Mouse (Mus musculus) hindbrain, embryonic 16.5 days (tissue): ENCODE data around the gene Cd300lg. TPM values are rescaled to one million over a fixed set of nuclear protein-coding genes. Genes with fewer than 3 reads are reported as not detected.

Source experiments
- ATAC-seq: fragments of 200-750 bp; cut with Nextera tagmentation; 2 replicates; pipeline ENCODE4 v1.8.0; 2017; ENCODE audit warnings: moderate TSS enrichment, moderate library complexity
- H3K27ac ChIP-seq: fragments of 300-500 bp; sonication (generic); 2 replicates; pipeline ENCODE4 v1.5.1; 2014; ENCODE audit warnings: low read depth, mild to moderate bottlenecking, control low read depth, low read length, moderate library complexity
- H3K27me3 ChIP-seq: fragments of 300-500 bp; sonication (generic); replicated peaks from 2 replicates; pipeline ENCODE4 v1.6.1; 2014; ENCODE audit warnings: low read length; ENCODE audit not compliant: control insufficient read depth, insufficient read depth
- H3K36me3 ChIP-seq: fragments of 300-500 bp; sonication (generic); 2 replicates; pipeline ENCODE4 v1.6.1; 2014; ENCODE audit warnings: mild to moderate bottlenecking, low read length, moderate library complexity, mixed read lengths; ENCODE audit not compliant: control insufficient read depth, insufficient read depth
- H3K4me1 ChIP-seq: fragments of 300-500 bp; sonication (generic); 2 replicates; pipeline ENCODE4 v1.6.1; 2014; ENCODE audit warnings: low read depth, low read length; ENCODE audit not compliant: control insufficient read depth, insufficient read depth
- H3K4me2 ChIP-seq: fragments of 300-500 bp; sonication (generic); 2 replicates; pipeline ENCODE4 v1.6.1; 2014; ENCODE audit warnings: mild to moderate bottlenecking, low read length, control low read depth, moderate library complexity
- H3K4me3 ChIP-seq: fragments of 300-500 bp; sonication (generic); 2 replicates; pipeline ENCODE4 v1.5.1; 2014; ENCODE audit warnings: mild to moderate bottlenecking, low read length, control low read depth, moderate library complexity
- H3K9ac ChIP-seq: fragments of 300-500 bp; sonication (generic); 2 replicates; pipeline ENCODE4 v1.6.1; 2014; ENCODE audit warnings: low read depth, mild to moderate bottlenecking, control low read depth, low read length, moderate library complexity
- H3K9me3 ChIP-seq: fragments of 300-500 bp; sonication (generic); 2 replicates; pipeline ENCODE4 v1.6.1; 2014; ENCODE audit warnings: mild to moderate bottlenecking, low read length, moderate library complexity; ENCODE audit not compliant: control insufficient read depth
- WGBS: fragments of 180-500 bp; shearing (Covaris S2); extraction: QIAGEN DNeasy Blood & Tissue Kit; methylation state at CpG from one replicate; pipeline ENCODE4 v1.1.7; 2014; 5-methylcytosine and 5-hydroxymethylcytosine counted together
- polyA plus RNA-seq: library from polyadenylated mRNA; unstranded; fragments of >200 nt; fragmentation: Nextera tagmentation; extraction: Ambion mirVana; gene quantifications from 2 replicates; pipeline ENCODE4 v1.2.1, GENCODE M21; 2015

Gene Cd300lg
- polyA plus RNA-seq, 1 experiment from 2014 or later: 0.54 TPM

DNA sequence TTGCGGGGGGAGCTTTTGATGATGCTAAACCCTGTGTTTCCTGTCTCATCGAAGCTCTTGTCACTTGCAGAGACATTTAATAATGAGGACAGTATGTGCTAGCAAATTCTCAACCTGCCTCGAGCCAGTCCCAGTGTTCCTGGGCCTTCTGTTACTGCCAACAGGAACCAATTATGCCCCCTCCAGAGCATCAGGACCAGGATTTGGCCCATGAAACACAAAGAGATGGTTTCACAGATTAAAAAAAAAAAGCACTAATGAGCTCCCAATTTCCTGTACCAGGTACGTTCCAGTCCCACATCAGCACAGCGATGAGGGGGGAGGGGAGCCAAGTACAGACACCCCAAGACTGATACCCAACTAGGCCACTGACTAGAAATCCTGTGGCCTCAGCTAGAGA lies 20.1 kb upstream of the Cd300lg start:
- H3K4me1 ChIP-seq: peaks cover 18% of the 10 kb centered on the region
- ATAC-seq: no peak

DNA sequence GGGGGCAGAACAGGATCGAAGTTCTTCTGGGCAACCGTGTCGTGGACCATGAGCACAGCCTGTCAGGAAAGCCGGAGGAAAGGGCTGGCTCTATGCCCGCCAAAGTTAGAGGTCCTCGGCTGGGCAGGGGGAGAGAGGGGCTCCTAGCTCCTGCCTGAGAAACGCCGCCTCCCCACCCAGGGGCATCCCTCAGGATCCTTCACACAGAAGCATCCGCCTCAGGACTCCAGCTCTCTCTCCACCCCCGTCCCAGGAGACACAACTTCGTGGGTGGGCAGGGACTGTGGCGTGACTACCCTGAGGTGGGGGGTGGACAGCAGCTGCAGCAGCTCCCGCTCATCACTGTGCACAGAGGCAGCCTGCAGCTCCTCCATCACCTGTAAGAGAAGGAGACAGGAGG lies 17.9 kb upstream of the Cd300lg start:
- Histone ChIP-seq H3K9ac (no peak overlapping the region), H3K27ac (no peak overlapping the region), H3K4me2 (no peak overlapping the region), H3K27me3 (no peaks in the 10 kb centered on the region), H3K4me3 (no peak overlapping the region), H3K36me3 (0 out of 2 replicates have a peak, but pooled peaks cover 2% of the 10 kb centered on the region), H3K4me1 (peaks cover 27% of the 10 kb centered on the region), H3K9me3 (no peaks in the 10 kb centered on the region)
- WGBS: 61% methylated on average over 13 of the region's 13 CpGs
- ATAC-seq: no peak

More for the DNA sequence above, 20.1 kb upstream of the Cd300lg start:
- 80% methylated on average over 5 of the region's 5 CpGs for WGBS
- Histone ChIP-seq H3K4me2 (no peak overlapping the region), H3K4me3 (no peak overlapping the region), H3K36me3 (peaks cover 7% of the 10 kb centered on the region; the same call in 1 of the 2 replicates), H3K9me3 (no peaks in the 10 kb centered on the region), H3K27me3 (no peaks in the 10 kb centered on the region), H3K9ac (no peak overlapping the region), H3K27ac (no peak overlapping the region)

DNA sequence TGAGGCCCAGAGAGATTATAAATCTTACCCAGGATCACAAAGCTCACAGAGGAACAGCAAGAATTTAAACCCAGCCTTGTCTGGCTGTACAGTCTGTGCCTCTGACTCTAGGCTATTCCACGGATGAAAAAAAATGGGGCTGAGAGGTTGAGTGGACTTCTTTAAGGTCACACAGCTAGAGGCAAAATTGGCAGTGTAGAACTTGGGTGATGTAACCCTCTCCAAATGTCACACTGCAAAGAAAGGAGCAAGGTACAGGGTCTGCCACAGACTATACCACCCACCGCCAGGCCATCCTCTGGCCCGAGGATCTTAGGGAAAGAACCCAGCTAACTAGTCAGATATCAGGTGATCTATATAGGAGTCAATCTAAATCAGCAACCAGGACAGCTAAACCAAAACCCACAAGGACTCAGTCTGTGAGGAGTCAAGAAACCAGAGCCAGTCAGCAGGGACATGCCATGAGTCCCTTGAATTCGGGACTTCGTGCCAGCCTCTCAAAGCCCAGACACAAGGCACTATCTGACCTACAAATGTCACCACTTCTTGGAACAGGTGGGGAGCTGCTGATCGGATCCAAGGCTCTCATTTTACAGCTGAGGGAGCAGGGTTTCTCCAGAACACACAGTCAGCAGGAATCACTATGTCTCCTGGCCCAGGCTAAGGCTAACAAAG lies 17.1 kb upstream of the Cd300lg start:
- Histone ChIP-seq H3K9me3 (no peaks in the 10 kb centered on the region), H3K4me2 (peak overlapping the region; percentile 16; the same call in 1 of the 2 replicates), H3K27ac (no peak overlapping the region), H3K27me3 (no peaks in the 10 kb centered on the region), H3K9ac (no peak overlapping the region), H3K4me3 (no peak overlapping the region), H3K36me3 (no peaks in the 10 kb centered on the region), H3K4me1 (peaks cover 27% of the 10 kb centered on the region)
- WGBS: 79% methylated on average over 6 of the region's 6 CpGs
- ATAC-seq: no peak

DNA sequence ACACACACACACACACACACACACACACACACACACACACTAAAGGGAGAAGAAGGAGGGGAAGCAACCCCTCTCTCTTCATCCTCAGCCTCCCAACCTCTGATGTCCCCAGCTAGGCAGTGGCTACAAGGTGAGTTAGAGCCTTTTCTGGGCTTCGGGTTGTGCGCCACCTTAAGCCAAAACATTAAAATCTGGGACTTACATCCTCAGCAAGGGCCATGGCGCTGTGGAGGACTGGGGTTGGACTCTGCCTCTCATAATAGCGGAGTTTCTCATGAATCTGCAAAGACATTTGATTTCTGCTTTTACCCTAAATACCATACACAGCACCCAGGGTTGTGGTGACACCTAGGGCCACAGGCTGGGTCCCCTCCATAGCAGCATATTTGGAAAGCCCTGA lies 16.4 kb upstream of the Cd300lg start:
- Histone ChIP-seq H3K27ac (no peak overlapping the region; the same call in 1 of the 2 replicates), H3K4me2 (peak overlapping the region; percentile 76), H3K9ac (no peak overlapping the region; the same call in 1 of the 2 replicates), H3K36me3 (no peaks in the 10 kb centered on the region), H3K9me3 (no peaks in the 10 kb centered on the region), H3K4me3 (no peak overlapping the region; the same call in 1 of the 2 replicates), H3K4me1 (peaks cover 27% of the 10 kb centered on the region), H3K27me3 (no peaks in the 10 kb centered on the region)
- WGBS: 82% methylated on average over 4 of the region's 4 CpGs
- no peak for ATAC-seq

DNA sequence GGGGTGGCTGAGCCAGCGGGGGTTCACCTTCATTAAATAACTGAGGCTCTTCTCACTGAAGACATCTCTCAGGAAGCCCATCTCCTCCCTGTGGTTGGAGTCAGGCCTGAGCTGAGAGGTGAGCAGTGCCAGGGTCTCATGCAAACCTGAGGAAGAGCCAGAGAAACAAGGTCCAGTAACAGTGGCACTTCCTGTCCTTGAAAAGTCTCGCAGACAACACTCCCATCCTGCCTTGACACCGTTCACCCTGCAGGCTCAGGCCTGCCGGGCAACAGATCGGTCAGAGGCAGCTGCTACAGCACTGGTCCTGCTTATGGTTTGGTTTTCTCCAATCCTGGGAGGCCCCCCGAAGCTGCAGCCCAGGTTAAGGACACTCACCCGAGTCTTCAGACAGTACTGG lies 16.0 kb upstream of the Cd300lg start:
- Histone ChIP-seq H3K9ac (peak overlapping the region; percentile 36), H3K4me3 (peak overlapping the region; percentile 56), H3K27me3 (no peaks in the 10 kb centered on the region), H3K4me1 (peaks cover 27% of the 10 kb centered on the region), H3K9me3 (no peaks in the 10 kb centered on the region), H3K27ac (no peak overlapping the region; the same call in 1 of the 2 replicates), H3K4me2 (peak overlapping the region; percentile 76), H3K36me3 (no peaks in the 10 kb centered on the region)
- no peak for ATAC-seq
- WGBS: 41% methylated on average over 7 of the region's 7 CpGs

GRCm38 (mm10) chr11:102025991-102026660 lies 15.2 kb upstream of the Cd300lg start:
- H3K4me3 ChIP-seq: peak overlapping the region; percentile 56
- H3K36me3 ChIP-seq: no peaks in the 10 kb centered on the region
- WGBS: under 1% methylated on average over 22 of the region's 23 CpGs
- H3K4me1 ChIP-seq: peaks cover 27% of the 10 kb centered on the region
- no peaks in the 10 kb centered on the region for H3K27me3 ChIP-seq
- H3K9ac ChIP-seq: peak overlapping the region; percentile 72
- H3K4me2 ChIP-seq: peak overlapping the region; percentile 76
- ATAC-seq: peak; percentile 18; the same call in 1 of the 2 replicates
- peak overlapping the region; percentile 85 for H3K27ac ChIP-seq
- H3K9me3 ChIP-seq: no peaks in the 10 kb centered on the region

- peak; percentile 87 for ATAC-seq
- under 1% methylated on average over 51 of the region's 73 CpGs for WGBS
- no peaks in the 10 kb centered on the region for H3K27me3 ChIP-seq
- peak overlapping the region; percentile 72 for H3K9ac ChIP-seq
- peaks cover 27% of the 10 kb centered on the region for H3K4me1 ChIP-seq
- no peaks in the 10 kb centered on the region for H3K9me3 ChIP-seq
- peak overlapping the region; percentile 85 for H3K27ac ChIP-seq
- H3K4me3 ChIP-seq: peak overlapping the region; percentile 56
- peak overlapping the region; percentile 76 for H3K4me2 ChIP-seq
- no peaks in the 10 kb centered on the region for H3K36me3 ChIP-seq
Observed at GRCm38 (mm10) chr11:102026694-102027360, 14.5 kb upstream of the Cd300lg start.

- WGBS: 2% methylated on average over 12 of the region's 12 CpGs
- no peaks in the 10 kb centered on the region for H3K9me3 ChIP-seq
- peak overlapping the region; percentile 72 for H3K9ac ChIP-seq
- peak overlapping the region; percentile 56 for H3K4me3 ChIP-seq
- peaks cover 27% of the 10 kb centered on the region for H3K4me1 ChIP-seq
- peak overlapping the region; percentile 76 for H3K4me2 ChIP-seq
- no peaks in the 10 kb centered on the region for H3K27me3 ChIP-seq
- no peaks in the 10 kb centered on the region for H3K36me3 ChIP-seq
- ATAC-seq: peak; percentile 41
- peak overlapping the region; percentile 85 for H3K27ac ChIP-seq
Observed at GRCm38 (mm10) chr11:102027361-102028017, 13.8 kb upstream of the Cd300lg start.
